Comparison of ENCODE assay signal across 10 mouse cellular contexts in the genomic region with DNA sequence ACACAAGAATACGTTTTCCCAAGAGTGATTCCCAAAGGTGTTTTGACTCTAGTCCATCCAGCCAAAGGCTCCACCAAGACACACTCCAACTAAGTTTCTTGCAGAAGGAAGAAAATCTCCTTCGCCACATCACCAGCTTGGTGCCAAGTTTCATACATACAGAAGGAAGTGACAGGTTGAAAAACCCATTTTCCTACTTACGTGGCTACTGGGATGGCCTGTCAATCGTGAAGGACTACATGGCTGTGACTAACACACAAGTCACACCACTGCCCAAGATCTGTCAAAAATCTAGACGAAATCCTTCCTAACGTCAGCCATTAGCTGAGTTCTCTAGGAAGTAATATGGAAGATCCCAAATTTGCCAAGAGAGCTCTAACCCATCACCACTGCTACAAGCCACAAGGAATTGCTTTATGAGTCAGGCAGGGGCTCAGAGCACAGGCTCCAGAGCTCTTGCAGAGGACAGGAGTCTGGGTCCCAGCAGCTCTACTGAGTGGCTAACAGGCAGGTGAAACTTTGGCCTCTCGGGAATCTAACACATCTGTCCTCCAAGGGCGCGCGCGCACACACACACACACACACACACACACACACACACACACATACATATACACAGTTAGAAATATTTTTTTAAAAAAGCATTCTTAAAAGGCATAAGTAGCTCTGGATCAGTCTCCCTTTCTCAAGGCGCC. TPM values are rescaled to one million over a fixed set of nuclear protein-coding genes. Genes with fewer than 3 reads are reported as not detected.
DNase-seq lines count a peak whose midpoint lies in the region; ATAC-seq and TF ChIP-seq lines count a peak whose summit lies in the region.
"Had no signal": no experiment of that assay in that cellular context is flagged by ENCODE, and none has a peak within 500 bp of the region (broad histone marks: within the 10 kb centered on the region; RNA-seq: fewer than 3 reads in every experiment).

No protein-coding gene starts in this region.

- WGBS in kidney, postnatal 0 days: 70% methylated on average over 12 of the region's 12 CpGs
- WGBS in embryonic facial prominence, embryonic 12.5 days: 75% methylated on average over 12 of the region's 12 CpGs
- WGBS in intestine, postnatal 0 days: 64% methylated on average over 12 of the region's 12 CpGs
- 85% methylated on average over 12 of the region's 12 CpGs for WGBS in neural tube, embryonic 12.5 days

- H3K36me3 ChIP-seq in kidney, postnatal 0 days (ENCODE audit: insufficient read depth, low read length): no peaks in the 10 kb centered on the region
- H3K36me3 ChIP-seq in embryonic facial prominence, embryonic 12.5 days: no peaks in the 10 kb centered on the region
- no peaks in the 10 kb centered on the region for H3K36me3 ChIP-seq in intestine, postnatal 0 days (ENCODE audit: control insufficient read depth, insufficient read depth)
- H3K36me3 ChIP-seq in neural tube, embryonic 12.5 days: no peaks in the 10 kb centered on the region

- TF ChIP-seq CTCF in kidney, postnatal 0 days (IDR thresholded peaks at IDR 0.05; ENCODE audit: low read depth): no peak
- TF ChIP-seq CTCF in intestine, postnatal 0 days (IDR thresholded peaks at IDR 0.05; ENCODE audit: low read depth): no peak

- peak overlapping the region; percentile 68; the same call in 1 of the 2 replicates for H3K9ac ChIP-seq in kidney, postnatal 0 days (ENCODE audit: low read depth, low read length)
- peak overlapping the region; percentile 73 for H3K9ac ChIP-seq in embryonic facial prominence, embryonic 12.5 days
- H3K9ac ChIP-seq in intestine, postnatal 0 days (ENCODE audit: low read depth, low read length): no peak overlapping the region
- 0 out of 2 replicates have a peak overlapping the region, but pooled peaks have one; percentile 49 for H3K9ac ChIP-seq in neural tube, embryonic 12.5 days

- peak overlapping the region; percentile 96 for H3K4me2 ChIP-seq in kidney, postnatal 0 days (ENCODE audit: low read length)
- peak overlapping the region; percentile 95 for H3K4me2 ChIP-seq in embryonic facial prominence, embryonic 12.5 days (replicated peaks)
- peak overlapping the region; percentile 93 for H3K4me2 ChIP-seq in intestine, postnatal 0 days (replicated peaks; ENCODE audit: low read depth)
- peak overlapping the region; percentile 77 for H3K4me2 ChIP-seq in neural tube, embryonic 12.5 days (replicated peaks)

- 0 out of 2 replicates have a peak overlapping the region, but pooled peaks have one; percentile 79 for H3K27ac ChIP-seq in kidney, postnatal 0 days
- no peak overlapping the region for H3K27ac ChIP-seq in embryonic facial prominence, embryonic 12.5 days
- no peak overlapping the region for H3K27ac ChIP-seq in intestine, postnatal 0 days (ENCODE audit: low read depth, low read length)
- H3K27ac ChIP-seq in neural tube, embryonic 12.5 days: no peak overlapping the region

- ATAC-seq in kidney, postnatal 0 days (replicated peaks; ENCODE audit: low FRiP score, low read depth): no peak
- no peak for ATAC-seq in embryonic facial prominence, embryonic 12.5 days (ENCODE audit: insufficient number of reproducible peaks, insufficient read depth, low FRiP score, low TSS enrichment)
- ATAC-seq in intestine, postnatal 0 days: no peak
- ATAC-seq in neural tube, embryonic 12.5 days (ENCODE audit: low FRiP score, low read depth): no peak

- no peak for DNase-seq in kidney, postnatal 0 days (ENCODE audit: low spot score)
- no peak for DNase-seq in kidney, postnatal 10 days
- no peak for DNase-seq in thymus, postnatal 10 days (ENCODE audit: low spot score in 2 of 2)
- no peak for DNase-seq in right cerebral cortex, postnatal 10 days (ENCODE audit: low spot score in 2 of 2)
- no peak for DNase-seq in layer of hippocampus, postnatal 14 days (ENCODE audit: low spot score in 2 of 2)
- DNase-seq: adrenal gland, postnatal 25 days; thymus, adult 2 months had no signal

- no peaks in the 10 kb centered on the region for H3K27me3 ChIP-seq in kidney, postnatal 0 days (ENCODE audit: insufficient read depth, low read length)
- no peaks in the 10 kb centered on the region for H3K27me3 ChIP-seq in embryonic facial prominence, embryonic 12.5 days
- H3K27me3 ChIP-seq in intestine, postnatal 0 days (replicated peaks; ENCODE audit: control insufficient read depth, insufficient read depth, low read length): no peaks in the 10 kb centered on the region
- no peaks in the 10 kb centered on the region for H3K27me3 ChIP-seq in neural tube, embryonic 12.5 days (replicated peaks)

- peak overlapping the region; percentile 62 for H3K4me3 ChIP-seq in kidney, postnatal 0 days (replicated peaks; ENCODE audit: low read depth, low read length)
- H3K4me3 ChIP-seq in embryonic facial prominence, embryonic 12.5 days: peak overlapping the region; percentile 83
- H3K4me3 ChIP-seq in intestine, postnatal 0 days (ENCODE audit: low read depth, low read length): peak overlapping the region; percentile 55
- peak overlapping the region; percentile 64 for H3K4me3 ChIP-seq in neural tube, embryonic 12.5 days

- peaks cover 33% of the 10 kb centered on the region for H3K4me1 ChIP-seq in kidney, postnatal 0 days (replicated peaks; ENCODE audit: insufficient read depth, low read length)
- H3K4me1 ChIP-seq in embryonic facial prominence, embryonic 12.5 days: peaks cover 31% of the 10 kb centered on the region
- 0 out of 2 replicates have a peak, but pooled peaks cover 4% of the 10 kb centered on the region for H3K4me1 ChIP-seq in intestine, postnatal 0 days (replicated peaks; ENCODE audit: control insufficient read depth, insufficient read depth, low read length)
- H3K4me1 ChIP-seq in neural tube, embryonic 12.5 days: peaks cover 18% of the 10 kb centered on the region

- no peaks in the 10 kb centered on the region for H3K9me3 ChIP-seq in kidney, postnatal 0 days (replicated peaks; ENCODE audit: low read length)
- H3K9me3 ChIP-seq in embryonic facial prominence, embryonic 12.5 days: no peaks in the 10 kb centered on the region
- H3K9me3 ChIP-seq in intestine, postnatal 0 days (ENCODE audit: control insufficient read depth): no peaks in the 10 kb centered on the region
- no peaks in the 10 kb centered on the region for H3K9me3 ChIP-seq in neural tube, embryonic 12.5 days

RNA-seq across cellular contexts. Expression of gene Snx8, which starts 1.1 kb away (rescaled TPM):
- polyA plus RNA-seq in kidney, postnatal 0 days (2015; fragmentation: Nextera tagmentation; extraction: Ambion mirVana): 28.8 and 31.8 TPM in 2 replicates
- polyA plus RNA-seq in embryonic facial prominence, embryonic 12.5 days (2016; fragmentation: Nextera tagmentation; extraction: Ambion mirVana): 21.4 and 21.5 TPM in 2 replicates
- polyA plus RNA-seq in intestine, postnatal 0 days (2015; fragmentation: Nextera tagmentation; extraction: Ambion mirVana): 67.5 and 89.0 TPM in 2 replicates
- 18.2 and 19.1 TPM in 2 replicates for polyA plus RNA-seq in neural tube, embryonic 12.5 days (2016; fragmentation: Nextera tagmentation; extraction: Ambion mirVana)
- total RNA-seq in layer of hippocampus, postnatal 14 days (2021): 10 to 100 TPM; 13.1 to 13.3 TPM

RNA-seq across cellular contexts. Expression of gene Eif3b, which starts 31.2 kb away (rescaled TPM):
- 77.9 and 88.6 TPM in 2 replicates for polyA plus RNA-seq in kidney, postnatal 0 days (2015; fragmentation: Nextera tagmentation; extraction: Ambion mirVana)
- polyA plus RNA-seq in embryonic facial prominence, embryonic 12.5 days (2016; fragmentation: Nextera tagmentation; extraction: Ambion mirVana): 187 and 191 TPM in 2 replicates
- 52.3 and 54.6 TPM in 2 replicates for polyA plus RNA-seq in intestine, postnatal 0 days (2015; fragmentation: Nextera tagmentation; extraction: Ambion mirVana)
- polyA plus RNA-seq in neural tube, embryonic 12.5 days (2016; fragmentation: Nextera tagmentation; extraction: Ambion mirVana): 167 and 170 TPM in 2 replicates
- 100 to 1,000 TPM; 105 to 112 TPM for total RNA-seq in layer of hippocampus, postnatal 14 days (2021)

RNA-seq across cellular contexts. Expression of gene Mrm2, which starts 56.3 kb away (rescaled TPM):
- polyA plus RNA-seq in kidney, postnatal 0 days (2015; fragmentation: Nextera tagmentation; extraction: Ambion mirVana): 17.2 and 17.3 TPM in 2 replicates
- 24.0 and 24.9 TPM in 2 replicates for polyA plus RNA-seq in embryonic facial prominence, embryonic 12.5 days (2016; fragmentation: Nextera tagmentation; extraction: Ambion mirVana)
- polyA plus RNA-seq in intestine, postnatal 0 days (2015; fragmentation: Nextera tagmentation; extraction: Ambion mirVana): 11.2 and 13.7 TPM in 2 replicates
- polyA plus RNA-seq in neural tube, embryonic 12.5 days (2016; fragmentation: Nextera tagmentation; extraction: Ambion mirVana): 18.1 and 18.6 TPM in 2 replicates
- total RNA-seq in layer of hippocampus, postnatal 14 days (2021): 10 to 100 TPM in 1 of 2 experiments, 1 to 10 TPM in 1; 7.3 to 10.1 TPM

RNA-seq across cellular contexts. Expression of gene Gm4869, which starts 57.5 kb away (rescaled TPM):
- not detected in 2 replicates for polyA plus RNA-seq in kidney, postnatal 0 days (2015; fragmentation: Nextera tagmentation; extraction: Ambion mirVana)
- 0.05 TPM in 1 of 2 replicates, not detected in the other for polyA plus RNA-seq in embryonic facial prominence, embryonic 12.5 days (2016; fragmentation: Nextera tagmentation; extraction: Ambion mirVana)
- polyA plus RNA-seq in intestine, postnatal 0 days (2015; fragmentation: Nextera tagmentation; extraction: Ambion mirVana): 0.05 TPM in 1 of 2 replicates, not detected in the other
- 0.06 TPM in 1 of 2 replicates, not detected in the other for polyA plus RNA-seq in neural tube, embryonic 12.5 days (2016; fragmentation: Nextera tagmentation; extraction: Ambion mirVana)
- not detected for total RNA-seq in layer of hippocampus, postnatal 14 days (2021)
